Mouse (Mus musculus) ES-E14 (cell line): Measurements from ENCODE around the gene Nrxn3.

Source experiments
- HCFC1 ChIP-seq: IDR thresholded peaks from 2 replicates; pipeline ENCODE4 v1.6.1; 2012; ENCODE audit warnings: low read length, inconsistent platforms, borderline replicate concordance; ENCODE audit not compliant: insufficient read depth
- MAFK ChIP-seq: IDR thresholded peaks from 2 replicates; pipeline ENCODE4 v1.6.1; 2014; ENCODE audit warnings: mild to moderate bottlenecking, low read depth, low read length, inconsistent platforms; ENCODE audit not compliant: insufficient read depth
- ZC3H11A ChIP-seq: IDR thresholded peaks from 2 replicates; pipeline ENCODE4 v1.6.1; 2012; ENCODE audit warnings: low read depth, mild to moderate bottlenecking, inconsistent platforms, low read length, borderline replicate concordance
- ZNF384 ChIP-seq: IDR thresholded peaks from 2 replicates; pipeline ENCODE4 v1.6.1; 2012; ENCODE audit warnings: low read depth, low read length, inconsistent platforms

DNA sequence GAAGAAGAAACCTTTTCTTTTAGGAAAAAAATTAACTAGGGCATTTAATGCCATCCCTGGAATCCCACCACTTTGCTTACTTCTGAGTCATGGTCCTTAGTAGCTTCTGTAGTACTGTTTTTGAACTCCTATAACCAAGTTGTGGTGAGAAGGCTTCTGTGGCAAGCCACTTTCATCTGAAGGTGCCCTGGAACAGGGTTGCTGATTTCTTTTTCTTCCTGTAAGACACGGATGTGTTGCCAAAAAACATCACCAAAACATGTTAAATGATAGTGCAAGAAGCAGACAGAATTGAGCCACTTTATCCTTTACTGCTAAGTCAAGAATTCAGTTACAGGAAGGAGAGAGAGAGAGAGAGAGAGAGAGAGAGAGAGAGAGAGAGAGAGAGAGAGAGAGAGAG is 653.9 kb downstream of the Nrxn3 start:
- TF ChIP-seq ZC3H11A, result no peak
- no peak for TF ChIP-seq MAFK
- TF ChIP-seq ZNF384, result no peak
- no peak for TF ChIP-seq HCFC1
